Mouse (Mus musculus) embryonic facial prominence, embryonic 11.5 days (tissue): ENCODE data around the gene Cirbp. TPM values are rescaled to one million over a fixed set of nuclear protein-coding genes. Genes with fewer than 3 reads are reported as not detected.

Source experiments
- ATAC-seq: fragments of 200-750 bp; cut with Nextera tagmentation; replicated peaks from 2 replicates; pipeline ENCODE4 v1.8.0; 2017; ENCODE audit warnings: low read depth; ENCODE audit not compliant: insufficient number of reproducible peaks, low FRiP score, low TSS enrichment
- DNase-seq: peaks from one replicate; pipeline ENCODE4 v3.0.0-alpha.2; 2015; ENCODE audit warnings: low spot score
- H3K27ac ChIP-seq: fragments of 300-500 bp; sonication (generic); replicated peaks from 2 replicates; pipeline ENCODE4 v1.5.1; 2014; ENCODE audit warnings: mild to moderate bottlenecking, low read depth, low read length, control low read depth
- H3K27me3 ChIP-seq: fragments of 300-500 bp; sonication (generic); 2 replicates; pipeline ENCODE4 v1.6.1; 2014; ENCODE audit warnings: mild to moderate bottlenecking, low read length, moderate library complexity, mixed read lengths; ENCODE audit not compliant: control insufficient read depth, insufficient read depth
- H3K36me3 ChIP-seq: fragments of 300-500 bp; sonication (generic); replicated peaks from 2 replicates; pipeline ENCODE4 v1.6.1; 2014; ENCODE audit warnings: low read depth, mild to moderate bottlenecking, low read length, moderate library complexity, mixed read lengths; ENCODE audit not compliant: control insufficient read depth, insufficient read depth
- H3K4me1 ChIP-seq: fragments of 300-500 bp; sonication (generic); 2 replicates; pipeline ENCODE4 v1.6.1; 2014; ENCODE audit warnings: low read length, mixed read lengths; ENCODE audit not compliant: control insufficient read depth, insufficient read depth
- H3K4me2 ChIP-seq: fragments of 300-500 bp; sonication (generic); 2 replicates; pipeline ENCODE4 v1.6.1; 2014; ENCODE audit warnings: low read depth, mild to moderate bottlenecking, control low read depth, low read length, moderate library complexity
- H3K4me3 ChIP-seq: fragments of 300-500 bp; sonication (generic); 2 replicates; pipeline ENCODE4 v1.5.1; 2014; ENCODE audit warnings: low read depth, low read length, control low read depth
- H3K9ac ChIP-seq: fragments of 300-500 bp; sonication (generic); replicated peaks from 2 replicates; pipeline ENCODE4 v1.6.1; 2014; ENCODE audit warnings: mild to moderate bottlenecking, control low read depth, low read length
- H3K9me3 ChIP-seq: fragments of 300-500 bp; sonication (generic); replicated peaks from 2 replicates; pipeline ENCODE4 v1.6.1; 2016; ENCODE audit warnings: mild to moderate bottlenecking, low read length, inconsistent platforms, mixed read lengths; ENCODE audit not compliant: control insufficient read depth
- WGBS: fragments of 180-500 bp; shearing (Covaris S2); extraction: QIAGEN DNeasy Blood & Tissue Kit; methylation state at CpG from one replicate; pipeline ENCODE4 v1.1.7; 2014; 5-methylcytosine and 5-hydroxymethylcytosine counted together
- polyA plus RNA-seq: library from polyadenylated mRNA; unstranded; fragments of >200 nt; fragmentation: Nextera tagmentation; extraction: Ambion mirVana; gene quantifications from 2 replicates; pipeline ENCODE4 v1.2.1, GENCODE M21; 2014

The Cirbp gene
- polyA plus RNA-seq, 1 experiment from 2014 or later, result 77.8 TPM

GRCm38 (mm10) chr10:80134421-80134820 lies 31.4 kb upstream of the Cirbp start:
- no peak for ATAC-seq
- peaks cover 25% of the 10 kb centered on the region for H3K4me1 ChIP-seq

GRCm38 (mm10) chr10:80135161-80135560 lies 30.6 kb upstream of the Cirbp start:
- Histone ChIP-seq H3K27me3 (peaks cover 19% of the 10 kb centered on the region), H3K4me2 (no peak overlapping the region)

More at GRCm38 (mm10) chr10:80134421-80134820, 31.4 kb upstream of the Cirbp start:
- no peak for DNase-seq
- Histone ChIP-seq H3K4me3 (no peak overlapping the region), H3K27me3 (peaks cover 17% of the 10 kb centered on the region), H3K4me2 (no peak overlapping the region), H3K9ac (no peak overlapping the region), H3K9me3 (no peaks in the 10 kb centered on the region), H3K27ac (no peak overlapping the region), H3K36me3 (peaks cover 4% of the 10 kb centered on the region)
- 93% methylated on average over 9 of the region's 9 CpGs for WGBS

GRCm38 (mm10) chr10:80135641-80136040 lies 30.1 kb upstream of the Cirbp start:
- Histone ChIP-seq H3K9ac (no peak overlapping the region), H3K27me3 (peaks cover 19% of the 10 kb centered on the region), H3K4me2 (no peak overlapping the region), H3K4me1 (peaks cover 25% of the 10 kb centered on the region), H3K4me3 (no peak overlapping the region), H3K9me3 (no peaks in the 10 kb centered on the region), H3K27ac (no peak overlapping the region), H3K36me3 (peaks cover 2% of the 10 kb centered on the region; the same call in 1 of the 2 replicates)
- no peak for ATAC-seq
- 93% methylated on average over 1 of the region's 1 CpGs for WGBS
- no peak for DNase-seq

More at GRCm38 (mm10) chr10:80135161-80135560, 30.6 kb upstream of the Cirbp start:
- Histone ChIP-seq H3K4me3 (no peak overlapping the region), H3K36me3 (peaks cover 2% of the 10 kb centered on the region; the same call in 1 of the 2 replicates), H3K9me3 (no peaks in the 10 kb centered on the region), H3K9ac (no peak overlapping the region), H3K27ac (no peak overlapping the region), H3K4me1 (peaks cover 25% of the 10 kb centered on the region)
- DNase-seq, result no peak
- no peak for ATAC-seq
- WGBS, result 78% methylated on average over 10 of the region's 10 CpGs

GRCm38 (mm10) chr10:80136179-80136951 lies 29.4 kb upstream of the Cirbp start:
- WGBS, result 19% methylated on average over 45 of the region's 49 CpGs
- ATAC-seq (no peak), DNase-seq (no peak)
- H3K4me1 ChIP-seq, result peaks cover 21% of the 10 kb centered on the region
- H3K36me3 ChIP-seq, result 0 out of 2 replicates have a peak, but pooled peaks cover 2% of the 10 kb centered on the region
- H3K4me2 ChIP-seq, result peak overlapping the region; percentile 98
- no peaks in the 10 kb centered on the region for H3K9me3 ChIP-seq
- H3K4me3 ChIP-seq, result peak overlapping the region; percentile 76
- peaks cover 19% of the 10 kb centered on the region for H3K27me3 ChIP-seq
- no peak overlapping the region for H3K27ac ChIP-seq
- H3K9ac ChIP-seq, result no peak overlapping the region

- Histone ChIP-seq H3K4me2 (peak overlapping the region; percentile 98), H3K36me3 (0 out of 2 replicates have a peak, but pooled peaks cover 2% of the 10 kb centered on the region), H3K27me3 (peaks cover 19% of the 10 kb centered on the region), H3K4me3 (peak overlapping the region; percentile 76), H3K9me3 (no peaks in the 10 kb centered on the region), H3K9ac (peak overlapping the region; percentile 34), H3K4me1 (peaks cover 16% of the 10 kb centered on the region), H3K27ac (no peak overlapping the region)
- DNase-seq, result peak; percentile 27
- no peak for ATAC-seq
- WGBS, result 4% methylated on average over 29 of the region's 29 CpGs
These were observed 28.7 kb upstream of the Cirbp start for GRCm38 (mm10) chr10:80136952-80137625.

- H3K9me3 ChIP-seq, result no peaks in the 10 kb centered on the region
- no peak for ATAC-seq
- peak; percentile 28 for DNase-seq
- peaks cover 19% of the 10 kb centered on the region for H3K27me3 ChIP-seq
- H3K9ac ChIP-seq, result peak overlapping the region; percentile 81
- peak overlapping the region; percentile 98 for H3K4me2 ChIP-seq
- 6% methylated on average over 29 of the region's 33 CpGs for WGBS
- H3K36me3 ChIP-seq, result no peaks in the 10 kb centered on the region
- H3K27ac ChIP-seq, result no peak overlapping the region; the same call in 1 of the 2 replicates
- peaks cover 14% of the 10 kb centered on the region for H3K4me1 ChIP-seq
- peak overlapping the region; percentile 76 for H3K4me3 ChIP-seq
These were observed 27.9 kb upstream of the Cirbp start for GRCm38 (mm10) chr10:80137626-80138552.

- peaks cover 19% of the 10 kb centered on the region for H3K27me3 ChIP-seq
- H3K27ac ChIP-seq, result peak within 1 kb of the TSS; percentile 8; the same call in 1 of the 2 replicates
- WGBS, result under 1% methylated on average over 86 of the region's 94 CpGs
- H3K4me3 ChIP-seq, result peak within 1 kb of the TSS; percentile 76
- no peaks in the 10 kb centered on the region for H3K9me3 ChIP-seq
- H3K9ac ChIP-seq, result peak within 1 kb of the TSS; percentile 81
- DNase-seq (peak; percentile 65), ATAC-seq (no peak)
- peak within 1 kb of the TSS; percentile 98 for H3K4me2 ChIP-seq
- peaks cover 3% of the 10 kb centered on the region for H3K36me3 ChIP-seq
- H3K4me1 ChIP-seq, result peaks cover 14% of the 10 kb centered on the region
These were observed 27.0 kb upstream of the Cirbp start, which contains the start of gene Atp5d for GRCm38 (mm10) chr10:80138553-80139438. Gene Atp5d (plus strand): TSS chr10:80138632.
